Mouse (Mus musculus) hindbrain, embryonic 16.5 days (tissue): ENCODE results near the gene Ttc9c. TPM values are rescaled to one million over a fixed set of nuclear protein-coding genes. Genes with fewer than 3 reads are reported as not detected.

Experiments used
- ATAC-seq: fragments of 200-750 bp; cut with Nextera tagmentation; 2 replicates; pipeline ENCODE4 v1.8.0; 2017; ENCODE audit warnings: moderate TSS enrichment, moderate library complexity
- H3K27ac ChIP-seq: fragments of 300-500 bp; sonication (generic); 2 replicates; pipeline ENCODE4 v1.5.1; 2014; ENCODE audit warnings: low read depth, mild to moderate bottlenecking, control low read depth, low read length, moderate library complexity
- H3K27me3 ChIP-seq: fragments of 300-500 bp; sonication (generic); replicated peaks from 2 replicates; pipeline ENCODE4 v1.6.1; 2014; ENCODE audit warnings: low read length; ENCODE audit not compliant: control insufficient read depth, insufficient read depth
- H3K36me3 ChIP-seq: fragments of 300-500 bp; sonication (generic); 2 replicates; pipeline ENCODE4 v1.6.1; 2014; ENCODE audit warnings: mild to moderate bottlenecking, low read length, moderate library complexity, mixed read lengths; ENCODE audit not compliant: control insufficient read depth, insufficient read depth
- H3K4me1 ChIP-seq: fragments of 300-500 bp; sonication (generic); 2 replicates; pipeline ENCODE4 v1.6.1; 2014; ENCODE audit warnings: low read depth, low read length; ENCODE audit not compliant: control insufficient read depth, insufficient read depth
- H3K4me2 ChIP-seq: fragments of 300-500 bp; sonication (generic); 2 replicates; pipeline ENCODE4 v1.6.1; 2014; ENCODE audit warnings: mild to moderate bottlenecking, low read length, control low read depth, moderate library complexity
- H3K4me3 ChIP-seq: fragments of 300-500 bp; sonication (generic); 2 replicates; pipeline ENCODE4 v1.5.1; 2014; ENCODE audit warnings: mild to moderate bottlenecking, low read length, control low read depth, moderate library complexity
- H3K9ac ChIP-seq: fragments of 300-500 bp; sonication (generic); 2 replicates; pipeline ENCODE4 v1.6.1; 2014; ENCODE audit warnings: low read depth, mild to moderate bottlenecking, control low read depth, low read length, moderate library complexity
- H3K9me3 ChIP-seq: fragments of 300-500 bp; sonication (generic); 2 replicates; pipeline ENCODE4 v1.6.1; 2014; ENCODE audit warnings: mild to moderate bottlenecking, low read length, moderate library complexity; ENCODE audit not compliant: control insufficient read depth
- WGBS: fragments of 180-500 bp; shearing (Covaris S2); extraction: QIAGEN DNeasy Blood & Tissue Kit; methylation state at CpG from one replicate; pipeline ENCODE4 v1.1.7; 2014; 5-methylcytosine and 5-hydroxymethylcytosine counted together
- polyA plus RNA-seq: library from polyadenylated mRNA; unstranded; fragments of >200 nt; fragmentation: Nextera tagmentation; extraction: Ambion mirVana; gene quantifications from 2 replicates; pipeline ENCODE4 v1.2.1, GENCODE M21; 2015

The Ttc9c gene
- 51.6 and 54.3 TPM in 2 replicates for polyA plus RNA-seq

- WGBS = under 1% methylated on average over 33 of the region's 33 CpGs
- Histone ChIP-seq H3K4me1 (peaks cover 46% of the 10 kb centered on the region), H3K27ac (peak within 1 kb of the TSS; percentile 96), H3K4me2 (peak within 1 kb of the TSS; percentile 84), H3K4me3 (peak within 1 kb of the TSS; percentile 94), H3K9me3 (no peaks in the 10 kb centered on the region), H3K9ac (peak within 1 kb of the TSS; percentile 77), H3K27me3 (no peaks in the 10 kb centered on the region), H3K36me3 (peaks cover 8% of the 10 kb centered on the region)
- peak; percentile 94 for ATAC-seq
Measured at GRCm38 (mm10) chr19:8818801-8819595, at the start of gene Ttc9c. Ttc9c (minus strand) TSS chr19:8819333.

GRCm38 (mm10) chr19:8864265-8864664 is 45.1 kb upstream of the Ttc9c start:
- Histone ChIP-seq H3K9ac (no peak overlapping the region), H3K4me3 (no peak overlapping the region), H3K36me3 (no peaks in the 10 kb centered on the region), H3K9me3 (no peaks in the 10 kb centered on the region), H3K27ac (no peak overlapping the region), H3K27me3 (no peaks in the 10 kb centered on the region), H3K4me1 (no peaks in the 10 kb centered on the region), H3K4me2 (no peak overlapping the region)
- 85% methylated on average over 6 of the region's 6 CpGs for WGBS
- ATAC-seq = no peak

GRCm38 (mm10) chr19:8859018-8859417 is 39.9 kb upstream of the Ttc9c start:
- no peak overlapping the region for H3K27ac ChIP-seq
- no peak overlapping the region for H3K4me2 ChIP-seq
- no peaks in the 10 kb centered on the region for H3K36me3 ChIP-seq
- ATAC-seq = no peak
- no peak overlapping the region for H3K9ac ChIP-seq
- H3K4me1 ChIP-seq = no peaks in the 10 kb centered on the region
- H3K27me3 ChIP-seq = no peaks in the 10 kb centered on the region
- no peaks in the 10 kb centered on the region for H3K9me3 ChIP-seq
- WGBS = 15% methylated on average over 1 of the region's 1 CpGs
- no peak overlapping the region for H3K4me3 ChIP-seq

GRCm38 (mm10) chr19:8857689-8858088 is 38.6 kb upstream of the Ttc9c start:
- Histone ChIP-seq H3K9me3 (no peaks in the 10 kb centered on the region), H3K4me3 (no peak overlapping the region), H3K27ac (no peak overlapping the region), H3K4me2 (no peak overlapping the region), H3K36me3 (no peaks in the 10 kb centered on the region), H3K27me3 (no peaks in the 10 kb centered on the region), H3K4me1 (no peaks in the 10 kb centered on the region), H3K9ac (no peak overlapping the region)
- 39% methylated on average over 4 of the region's 4 CpGs for WGBS
- ATAC-seq = no peak

- Histone ChIP-seq H3K4me1 (no peaks in the 10 kb centered on the region), H3K9ac (no peak overlapping the region), H3K36me3 (peaks cover 2% of the 10 kb centered on the region; the same call in 1 of the 2 replicates), H3K27me3 (no peaks in the 10 kb centered on the region), H3K9me3 (no peaks in the 10 kb centered on the region), H3K27ac (no peak overlapping the region), H3K4me3 (no peak overlapping the region), H3K4me2 (no peak overlapping the region)
- 82% methylated on average over 3 of the region's 3 CpGs for WGBS
- no peak for ATAC-seq
Measured at GRCm38 (mm10) chr19:8853117-8853516, 34.0 kb upstream of the Ttc9c start.

- H3K4me3 ChIP-seq = no peak overlapping the region
- peaks cover 7% of the 10 kb centered on the region for H3K36me3 ChIP-seq
- H3K9ac ChIP-seq = no peak overlapping the region
- 59% methylated on average over 10 of the region's 10 CpGs for WGBS
- no peak overlapping the region for H3K27ac ChIP-seq
- H3K4me2 ChIP-seq = no peak overlapping the region
- H3K27me3 ChIP-seq = no peaks in the 10 kb centered on the region
- no peak for ATAC-seq
- no peaks in the 10 kb centered on the region for H3K4me1 ChIP-seq
- no peaks in the 10 kb centered on the region for H3K9me3 ChIP-seq
Measured at GRCm38 (mm10) chr19:8852236-8852928, 33.2 kb upstream of the Ttc9c start.

GRCm38 (mm10) chr19:8851639-8852038 is 32.5 kb upstream of the Ttc9c start:
- Histone ChIP-seq H3K4me1 (no peaks in the 10 kb centered on the region), H3K27me3 (no peaks in the 10 kb centered on the region), H3K27ac (no peak overlapping the region), H3K36me3 (peaks cover 11% of the 10 kb centered on the region), H3K9me3 (no peaks in the 10 kb centered on the region), H3K4me2 (no peak overlapping the region), H3K9ac (no peak overlapping the region), H3K4me3 (no peak overlapping the region)
- no peak for ATAC-seq
- WGBS = 57% methylated on average over 7 of the region's 7 CpGs

- H3K4me2 ChIP-seq = no peak within 1 kb of the TSS
- 37% methylated on average over 7 of the region's 7 CpGs for WGBS
- no peak within 1 kb of the TSS for H3K4me3 ChIP-seq
- ATAC-seq = peak; percentile 56; the same call in 1 of the 2 replicates
- no peaks in the 10 kb centered on the region for H3K27me3 ChIP-seq
- H3K27ac ChIP-seq = no peak within 1 kb of the TSS
- no peaks in the 10 kb centered on the region for H3K9me3 ChIP-seq
- H3K36me3 ChIP-seq = peaks cover 16% of the 10 kb centered on the region
- H3K9ac ChIP-seq = peak within 1 kb of the TSS; percentile 27; the same call in 1 of the 2 replicates
- no peaks in the 10 kb centered on the region for H3K4me1 ChIP-seq
Measured at GRCm38 (mm10) chr19:8850402-8850901, 31.3 kb upstream of the Ttc9c start, which contains the start of gene Lrrn4cl. Lrrn4cl (plus strand) TSS chr19:8850768.

- Histone ChIP-seq H3K4me2 (no peak overlapping the region), H3K4me3 (no peak overlapping the region), H3K27ac (no peak overlapping the region), H3K9ac (no peak overlapping the region), H3K27me3 (no peaks in the 10 kb centered on the region), H3K36me3 (peaks cover 16% of the 10 kb centered on the region), H3K4me1 (no peaks in the 10 kb centered on the region; the same call in 1 of the 2 replicates), H3K9me3 (no peaks in the 10 kb centered on the region)
- no peak for ATAC-seq
- WGBS = 76% methylated on average over 5 of the region's 5 CpGs
Measured at GRCm38 (mm10) chr19:8848356-8848755, 29.2 kb upstream of the Ttc9c start.
